In the genomic region with DNA sequence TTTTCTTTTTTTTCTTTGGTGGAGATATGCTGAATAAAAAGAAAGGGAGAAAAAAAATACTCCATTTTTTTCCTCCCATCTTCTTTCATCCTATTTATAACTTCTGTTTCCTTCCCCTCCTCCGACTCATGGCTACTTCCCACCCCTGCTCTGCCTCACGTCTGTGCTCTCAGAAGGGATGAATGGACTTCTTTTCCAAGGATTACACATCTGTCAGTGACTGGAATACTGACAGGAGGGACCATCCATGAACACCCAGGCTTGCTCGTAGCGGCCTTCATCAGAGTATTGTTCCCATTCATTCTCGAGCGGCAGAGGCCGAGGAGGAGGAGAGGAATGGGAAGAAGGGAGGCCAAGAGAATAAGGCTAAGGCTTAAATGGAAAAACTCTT, we compare ENCODE assay signal across 10 mouse cellular contexts. TPM values are rescaled to one million over a fixed set of nuclear protein-coding genes. Genes with fewer than 3 reads are reported as not detected.
A peak's percentile ranks its signal among the peaks of the same experiment; 100 is the strongest.
DNase-seq lines count a peak whose midpoint lies in the region; ATAC-seq and TF ChIP-seq lines count a peak whose summit lies in the region.
"Had no signal": no experiment of that assay in that cellular context is flagged by ENCODE, and none has a peak within 500 bp of the region (broad histone marks: within the 10 kb centered on the region; RNA-seq: fewer than 3 reads in every experiment).

No protein-coding gene starts in this region.

- no peak for TF ChIP-seq CTCF in intestine, postnatal 0 days (IDR thresholded peaks at IDR 0.05; ENCODE audit: low read depth)
- no peak for TF ChIP-seq CTCF in heart, postnatal 0 days (IDR thresholded peaks at IDR 0.05; ENCODE audit: low read depth)

- WGBS in forebrain, embryonic 15.5 days, result 12% methylated on average over 7 of the region's 7 CpGs
- 16% methylated on average over 7 of the region's 7 CpGs for WGBS in forebrain, embryonic 13.5 days
- 40% methylated on average over 7 of the region's 7 CpGs for WGBS in intestine, embryonic 14.5 days
- 53% methylated on average over 7 of the region's 7 CpGs for WGBS in intestine, postnatal 0 days
- WGBS in heart, postnatal 0 days, result 46% methylated on average over 7 of the region's 7 CpGs

- H3K27me3 ChIP-seq in forebrain, embryonic 15.5 days, result peaks cover 46% of the 10 kb centered on the region
- peaks cover 84% of the 10 kb centered on the region for H3K27me3 ChIP-seq in forebrain, embryonic 13.5 days
- H3K27me3 ChIP-seq in intestine, embryonic 14.5 days (replicated peaks; ENCODE audit: control insufficient read depth, insufficient read depth, low read length), result no peaks in the 10 kb centered on the region
- H3K27me3 ChIP-seq in intestine, postnatal 0 days (replicated peaks; ENCODE audit: control insufficient read depth, insufficient read depth, low read length), result no peaks in the 10 kb centered on the region
- 0 out of 2 replicates have a peak, but pooled peaks cover 3% of the 10 kb centered on the region for H3K27me3 ChIP-seq in heart, postnatal 0 days (ENCODE audit: control insufficient read depth, insufficient read depth, low read length)

- H3K4me1 ChIP-seq in forebrain, embryonic 15.5 days, result peaks cover 20% of the 10 kb centered on the region
- peaks cover 18% of the 10 kb centered on the region for H3K4me1 ChIP-seq in forebrain, embryonic 13.5 days
- H3K4me1 ChIP-seq in intestine, embryonic 14.5 days (replicated peaks; ENCODE audit: control insufficient read depth, insufficient read depth, low read length), result peaks cover 52% of the 10 kb centered on the region
- peaks cover under 1% of the 10 kb centered on the region; the same call in 1 of the 2 replicates for H3K4me1 ChIP-seq in intestine, postnatal 0 days (replicated peaks; ENCODE audit: control insufficient read depth, insufficient read depth, low read length)
- peaks cover 20% of the 10 kb centered on the region for H3K4me1 ChIP-seq in heart, postnatal 0 days (ENCODE audit: control insufficient read depth, insufficient read depth)

- H3K9me3 ChIP-seq in forebrain, embryonic 15.5 days, result no peaks in the 10 kb centered on the region
- H3K9me3 ChIP-seq in forebrain, embryonic 13.5 days (replicated peaks), result no peaks in the 10 kb centered on the region
- no peaks in the 10 kb centered on the region for H3K9me3 ChIP-seq in intestine, embryonic 14.5 days (ENCODE audit: control insufficient read depth, low read length)
- H3K9me3 ChIP-seq in intestine, postnatal 0 days (ENCODE audit: control insufficient read depth), result no peaks in the 10 kb centered on the region
- no peaks in the 10 kb centered on the region for H3K9me3 ChIP-seq in heart, postnatal 0 days (replicated peaks; ENCODE audit: control insufficient read depth, low read length)

- H3K4me2 ChIP-seq in forebrain, embryonic 15.5 days (replicated peaks), result no peak overlapping the region; the same call in 1 of the 2 replicates
- H3K4me2 ChIP-seq in forebrain, embryonic 13.5 days, result no peak overlapping the region
- 0 out of 2 replicates have a peak overlapping the region, but pooled peaks have one; percentile 7 for H3K4me2 ChIP-seq in intestine, embryonic 14.5 days (ENCODE audit: low read length)
- no peak overlapping the region for H3K4me2 ChIP-seq in intestine, postnatal 0 days (replicated peaks; ENCODE audit: low read depth)
- peak overlapping the region; percentile 7; the same call in 1 of the 2 replicates for H3K4me2 ChIP-seq in heart, postnatal 0 days (ENCODE audit: low read depth, low read length)

- no peak for TF ChIP-seq EP300 in heart, postnatal 0 days (IDR thresholded peaks at IDR 0.05; ENCODE audit: low read depth)

- H3K4me3 ChIP-seq in forebrain, embryonic 15.5 days, result no peak overlapping the region
- no peak overlapping the region for H3K4me3 ChIP-seq in forebrain, embryonic 13.5 days
- no peak overlapping the region for H3K4me3 ChIP-seq in intestine, embryonic 14.5 days (ENCODE audit: low read depth, low read length)
- H3K4me3 ChIP-seq in intestine, postnatal 0 days (ENCODE audit: low read depth, low read length), result no peak overlapping the region
- H3K4me3 ChIP-seq in heart, postnatal 0 days (ENCODE audit: low read depth, low read length), result no peak overlapping the region

- no peaks in the 10 kb centered on the region for H3K36me3 ChIP-seq in forebrain, embryonic 15.5 days
- no peaks in the 10 kb centered on the region for H3K36me3 ChIP-seq in forebrain, embryonic 13.5 days (ENCODE audit: poor library complexity, severe bottlenecking)
- no peaks in the 10 kb centered on the region for H3K36me3 ChIP-seq in intestine, embryonic 14.5 days (ENCODE audit: control insufficient read depth, insufficient read depth, low read length)
- H3K36me3 ChIP-seq in intestine, postnatal 0 days (ENCODE audit: control insufficient read depth, insufficient read depth), result no peaks in the 10 kb centered on the region
- no peaks in the 10 kb centered on the region for H3K36me3 ChIP-seq in heart, postnatal 0 days (replicated peaks; ENCODE audit: control insufficient read depth, insufficient read depth, low read length)

- DNase-seq in intestine, embryonic 14.5 days (ENCODE audit: low spot score), result no peak
- DNase-seq in lung, postnatal 10 days, result peak; percentile 29
- DNase-seq in lung, postnatal 4 days, result no peak
- DNase-seq in heart, postnatal 0 days (ENCODE audit: low spot score), result no peak
- no peak for DNase-seq in gastrocnemius, postnatal 36 days
- DNase-seq: adrenal gland, adult 2 months; cerebellum, adult 9-10 months had no signal

- H3K27ac ChIP-seq in forebrain, embryonic 15.5 days (replicated peaks), result peak overlapping the region; percentile 66
- H3K27ac ChIP-seq in forebrain, embryonic 13.5 days, result no peak overlapping the region
- peak overlapping the region; percentile 54 for H3K27ac ChIP-seq in intestine, embryonic 14.5 days (ENCODE audit: low read depth)
- no peak overlapping the region for H3K27ac ChIP-seq in intestine, postnatal 0 days (ENCODE audit: low read depth, low read length)
- H3K27ac ChIP-seq in heart, postnatal 0 days (ENCODE audit: low read depth), result peak overlapping the region; percentile 67

- no peak overlapping the region for H3K9ac ChIP-seq in forebrain, embryonic 15.5 days (replicated peaks)
- H3K9ac ChIP-seq in forebrain, embryonic 13.5 days, result no peak overlapping the region
- no peak overlapping the region for H3K9ac ChIP-seq in intestine, embryonic 14.5 days (ENCODE audit: low read length)
- no peak overlapping the region for H3K9ac ChIP-seq in intestine, postnatal 0 days (ENCODE audit: low read depth, low read length)
- H3K9ac ChIP-seq in heart, postnatal 0 days (replicated peaks; ENCODE audit: low read depth, low read length), result no peak overlapping the region

- peak; percentile 55; the same call in 1 of the 2 replicates for ATAC-seq in forebrain, embryonic 15.5 days (replicated peaks)
- ATAC-seq in forebrain, embryonic 13.5 days, result no peak
- no peak for ATAC-seq in intestine, embryonic 14.5 days (replicated peaks; ENCODE audit: low FRiP score, low TSS enrichment, low read depth)
- no peak for ATAC-seq in intestine, postnatal 0 days
- ATAC-seq in heart, postnatal 0 days (ENCODE audit: insufficient read depth, low read depth), result no peak

- intact Hi-C loops in gastrocnemius, postnatal 36 days (cut with DNase I), result no loop called here

RNA-seq across cellular contexts. Expression of a gene that starts 31.5 kb away (rescaled TPM):
- polyA plus RNA-seq in forebrain, embryonic 15.5 days (2015; fragmentation: Nextera tagmentation; extraction: Ambion mirVana), result 18.9 and 20.3 TPM in 2 replicates
- polyA plus RNA-seq in forebrain, embryonic 13.5 days (2015; fragmentation: Nextera tagmentation; extraction: Ambion mirVana), result 16.0 and 16.7 TPM in 2 replicates
- 46.3 and 51.3 TPM in 2 replicates for polyA plus RNA-seq in intestine, embryonic 14.5 days (2014; fragmentation: Nextera tagmentation; extraction: Ambion mirVana)
- polyA plus RNA-seq in intestine, postnatal 0 days (2015; fragmentation: Nextera tagmentation; extraction: Ambion mirVana), result 13.3 and 13.6 TPM in 2 replicates
- total RNA-seq in heart, postnatal 0 days (2014; rRNA removed; ENCODE audit: low replicate concordance), result 55.8 and 72.7 TPM in 2 replicates
- 31.6 and 34.3 TPM in 2 replicates for polyA plus RNA-seq in heart, postnatal 0 days (2015; fragmentation: Nextera tagmentation; extraction: Ambion mirVana)
- total RNA-seq in gastrocnemius, postnatal 36 days (2021), result 10 to 100 TPM; 17.2 to 17.4 TPM

Comparison
In these comparisons a context has a peak if more than half of its experiments do, and no peak if none do; other contexts are left out.
1. H3K27ac ChIP-seq: peak in forebrain, embryonic 15.5 days (single experiment), intestine, embryonic 14.5 days (single experiment) and heart, postnatal 0 days (single experiment); none in forebrain, embryonic 13.5 days (single experiment) and intestine, postnatal 0 days (single experiment).
2. H3K4me2 ChIP-seq: peak in intestine, embryonic 14.5 days (single experiment) and heart, postnatal 0 days (single experiment); none in forebrain, embryonic 15.5 days (single experiment), forebrain, embryonic 13.5 days (single experiment) and intestine, postnatal 0 days (single experiment).